Mouse (Mus musculus): ENCODE measurements around the gene Sash3.

DNA sequence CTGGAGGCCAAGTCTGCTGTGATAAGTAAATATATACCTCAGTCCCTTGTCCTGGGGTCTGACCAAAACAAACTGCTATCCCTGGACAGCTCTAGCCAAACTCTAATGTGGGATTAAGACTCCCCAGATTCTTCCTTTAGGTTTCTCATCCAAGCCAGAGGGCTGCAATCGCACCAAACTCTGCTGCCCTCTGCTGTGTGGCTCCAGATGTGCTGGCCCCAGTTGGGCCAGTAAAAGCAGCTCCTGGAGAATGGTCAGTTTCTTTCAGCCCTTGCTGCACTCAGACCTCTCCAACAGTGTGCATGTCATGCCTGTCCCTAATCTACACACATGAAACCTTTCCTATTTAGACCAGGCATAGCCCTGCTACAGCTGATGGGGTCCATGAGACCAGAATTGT is 46.4 kb upstream of the Sash3 start:
- TF ChIP-seq CHD2 (IDR thresholded peaks at IDR 0.05; ENCODE audit: low read depth, low read length) (no peak), ZNF384 (IDR thresholded peaks at IDR 0.05; ENCODE audit: low read depth, low read length) (no peak), ZC3H11A (IDR thresholded peaks at IDR 0.05; ENCODE audit: borderline replicate concordance, low read depth, low read length) (no peak), HCFC1 (IDR thresholded peaks at IDR 0.05; ENCODE audit: borderline replicate concordance, insufficient read depth, low read length) (no peak), MAFK (IDR thresholded peaks at IDR 0.05; ENCODE audit: insufficient read depth, low read depth, low read length) (no peak)
